Mouse (Mus musculus): ENCODE data around the gene Gmppb. TPM values are rescaled to one million over a fixed set of nuclear protein-coding genes. Genes with fewer than 3 reads are reported as not detected.
A peak's percentile ranks its signal among the peaks of the same experiment; 100 is the strongest.

Gene Gmppb
- total RNA-seq, 4 experiments from 2014 or later: 4.3 to 6.2 (median 4.8) TPM

DNA sequence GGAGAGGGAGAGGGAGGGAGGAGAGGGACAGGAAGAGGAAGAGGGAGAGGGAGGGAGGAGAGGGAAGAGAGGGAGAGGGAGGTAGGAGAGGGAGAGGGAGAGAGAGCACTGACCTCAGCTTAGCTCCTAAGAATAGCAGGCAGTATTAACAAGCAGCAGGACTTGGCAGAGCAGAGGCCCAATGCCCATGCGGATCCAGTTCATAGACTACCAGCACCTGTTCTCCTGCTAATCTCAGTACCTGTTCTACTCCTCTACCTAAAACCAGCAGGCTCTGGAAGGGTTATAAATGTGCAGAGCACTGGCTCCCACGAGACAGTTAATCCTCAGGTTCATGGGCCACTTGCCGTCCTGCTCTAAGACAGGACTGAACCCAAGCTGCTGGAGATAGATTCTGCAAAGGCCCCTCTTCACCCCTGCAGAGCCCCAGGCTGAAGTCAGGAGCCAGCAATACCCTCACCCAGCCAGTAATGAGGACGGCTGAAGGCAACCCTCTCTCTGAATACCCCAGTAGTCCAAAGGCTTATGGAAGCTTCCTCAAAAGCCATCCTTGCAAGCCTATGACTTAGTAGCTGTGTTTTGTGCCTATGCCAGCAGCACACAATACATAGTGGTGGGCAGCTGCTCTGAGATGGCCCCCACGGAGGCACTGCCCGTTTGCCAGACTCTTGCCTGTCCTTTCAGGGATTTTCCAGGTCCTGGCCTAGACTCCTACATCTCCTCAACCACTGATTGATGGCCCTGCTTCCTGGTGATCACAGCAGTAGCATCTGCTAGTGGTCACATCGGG is 24.3 kb downstream of the Gmppb start:
- DNase-seq (ENCODE audit: low spot score in 2 of 2): peak; percentile 55 to 66

DNA sequence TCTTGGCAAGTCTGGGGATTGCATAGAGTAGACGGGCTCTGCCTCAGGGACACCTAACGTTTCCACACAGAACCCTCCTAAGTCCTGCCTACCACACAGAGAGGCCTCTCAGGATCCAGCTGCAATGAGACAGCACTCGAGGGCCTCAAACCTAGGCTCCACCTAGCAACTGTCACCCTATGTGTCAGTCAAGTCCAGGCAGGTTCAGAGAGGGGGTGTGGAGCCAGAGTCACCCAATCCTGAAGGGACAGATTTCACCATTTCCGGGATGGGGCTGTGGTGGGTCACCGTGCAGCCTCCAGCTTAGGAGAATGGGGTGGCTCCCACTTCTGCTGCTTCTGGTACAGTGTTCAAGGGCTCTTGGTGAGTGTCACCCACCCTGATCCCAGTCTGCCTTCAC is 31.1 kb downstream of the Gmppb start, which contains the start of gene Mst1:
Gene Mst1, plus strand, starts transcription at position 269 of the 400 bp plus-strand sequence.
- DNase-seq (ENCODE audit: low spot score in 2 of 2): no peak

DNA sequence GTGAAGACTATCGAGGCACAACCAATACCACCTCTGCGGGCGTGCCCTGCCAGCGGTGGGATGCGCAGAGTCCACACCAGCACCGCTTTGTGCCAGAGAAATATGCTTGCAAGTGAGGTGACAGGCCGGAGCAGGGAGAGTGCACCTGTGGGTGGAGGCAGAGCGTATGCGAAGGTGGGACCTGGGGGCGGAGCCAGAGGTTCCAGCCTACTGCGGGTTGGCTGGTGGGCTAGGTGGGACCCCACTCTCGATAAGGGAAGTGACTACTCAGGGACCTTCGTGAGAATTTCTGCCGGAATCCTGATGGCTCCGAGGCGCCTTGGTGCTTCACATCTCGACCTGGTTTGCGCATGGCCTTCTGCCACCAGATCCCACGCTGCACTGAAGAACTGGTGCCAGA is 33.5 kb downstream of the Gmppb start:
- no peak for DNase-seq (ENCODE audit: low spot score in 2 of 2)

DNA sequence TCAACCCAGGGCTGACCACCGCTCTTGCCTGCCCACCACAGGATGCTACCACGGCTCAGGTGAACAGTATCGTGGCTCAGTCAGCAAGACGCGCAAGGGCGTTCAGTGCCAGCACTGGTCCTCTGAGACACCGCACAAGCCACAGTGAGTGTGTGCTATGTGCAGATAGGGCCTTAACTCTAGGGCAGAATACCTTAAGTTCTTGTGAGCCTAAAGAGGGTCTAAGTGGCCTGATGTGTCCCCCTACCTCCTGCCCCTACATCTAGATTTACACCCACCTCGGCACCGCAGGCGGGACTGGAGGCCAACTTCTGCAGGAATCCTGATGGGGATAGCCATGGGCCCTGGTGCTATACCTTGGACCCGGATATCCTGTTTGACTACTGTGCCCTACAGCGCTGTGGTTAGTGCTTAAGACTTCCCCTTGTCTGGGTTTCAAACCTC is 34.0 kb downstream of the Gmppb start, which contains the start of gene Rnf123:
Gene Rnf123, minus strand, starts transcription at position 359 of the 444 bp plus-strand sequence.
- no peak for DNase-seq (ENCODE audit: low spot score in 2 of 2)

DNA sequence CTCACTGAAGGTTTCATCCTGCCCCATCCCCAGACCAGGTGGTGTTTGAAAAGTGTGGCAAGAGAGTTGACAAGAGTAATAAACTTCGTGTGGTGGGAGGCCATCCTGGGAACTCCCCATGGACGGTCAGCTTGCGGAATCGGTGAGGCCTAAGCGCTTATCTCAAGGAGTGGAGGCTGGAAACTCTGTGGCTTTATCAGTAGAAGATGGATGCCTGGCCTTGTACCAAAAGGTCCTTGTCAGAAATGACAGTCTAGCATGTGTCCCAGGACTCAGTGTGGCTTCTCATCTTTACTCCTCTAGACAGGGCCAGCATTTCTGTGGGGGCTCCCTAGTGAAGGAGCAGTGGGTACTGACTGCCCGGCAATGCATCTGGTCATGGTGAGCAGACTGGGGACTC is 34.5 kb downstream of the Gmppb start:
- no peak for DNase-seq (ENCODE audit: low spot score in 2 of 2)

DNA sequence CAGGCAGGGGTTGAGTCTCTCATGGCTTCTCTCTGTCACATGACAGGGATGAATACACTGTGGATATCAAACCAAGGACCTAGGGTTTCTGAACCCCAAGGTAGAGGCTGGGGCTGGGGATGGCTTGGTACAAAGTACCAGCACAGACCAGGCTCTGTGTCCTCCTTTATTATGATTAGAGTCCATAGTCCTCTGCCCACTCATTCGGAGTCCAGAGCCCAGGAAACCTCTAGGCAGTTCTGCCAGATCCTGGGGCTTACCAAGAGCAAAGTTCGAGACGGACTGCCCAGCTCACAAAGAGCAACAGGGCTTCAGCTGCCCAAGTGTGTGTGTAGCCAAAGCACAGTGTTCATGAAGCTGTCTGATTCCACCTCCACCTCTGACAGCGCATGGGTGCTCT is 36.2 kb downstream of the Gmppb start:
- no peak for DNase-seq (ENCODE audit: low spot score in 2 of 2)

DNA sequence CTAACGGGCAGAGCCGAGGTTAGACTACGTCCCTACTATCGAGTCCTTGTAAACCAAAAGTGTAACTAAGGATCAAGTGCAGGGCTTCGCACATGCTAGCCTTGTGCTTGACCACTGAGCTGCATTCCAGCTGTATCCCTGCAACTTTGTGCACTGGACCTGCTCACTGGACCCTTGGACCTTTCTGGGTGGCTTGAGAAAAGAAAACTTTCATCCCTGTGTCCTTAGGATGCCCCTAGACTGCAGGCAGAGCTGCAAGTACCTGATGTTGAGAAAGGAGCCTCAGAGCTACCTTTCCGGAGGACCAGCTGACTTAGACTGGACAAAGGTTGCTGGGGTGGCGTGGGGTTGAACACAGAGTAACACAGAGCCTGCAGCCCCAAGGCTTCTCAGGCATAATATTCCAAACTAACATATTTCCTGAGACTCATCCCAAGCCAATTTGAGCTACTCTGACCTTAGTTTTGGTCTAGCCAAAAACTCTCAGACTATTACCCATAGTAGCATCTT is 41.6 kb downstream of the Gmppb start:
- DNase-seq (ENCODE audit: low spot score in 2 of 2): no peak

DNA sequence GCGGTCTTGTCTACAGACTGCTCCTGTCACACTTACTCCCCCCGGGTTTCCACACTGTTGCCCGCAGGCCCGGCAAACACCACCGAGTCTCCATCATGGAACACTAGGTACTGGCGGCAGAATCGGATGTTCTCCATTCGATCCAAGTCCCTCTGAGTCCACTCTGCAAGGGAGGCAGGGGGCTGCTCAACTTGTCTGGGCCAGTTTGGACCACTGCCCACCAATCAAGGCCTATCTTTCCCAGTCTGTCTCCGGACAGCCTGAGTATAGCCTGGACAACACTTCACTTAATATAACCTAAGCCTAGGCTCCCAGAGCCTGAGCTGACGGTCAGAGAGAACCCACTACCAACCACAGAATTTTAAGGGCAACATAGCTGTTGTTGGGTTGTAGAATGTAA is 44.5 kb downstream of the Gmppb start:
- no peak for DNase-seq (ENCODE audit: low spot score in 2 of 2)

DNA sequence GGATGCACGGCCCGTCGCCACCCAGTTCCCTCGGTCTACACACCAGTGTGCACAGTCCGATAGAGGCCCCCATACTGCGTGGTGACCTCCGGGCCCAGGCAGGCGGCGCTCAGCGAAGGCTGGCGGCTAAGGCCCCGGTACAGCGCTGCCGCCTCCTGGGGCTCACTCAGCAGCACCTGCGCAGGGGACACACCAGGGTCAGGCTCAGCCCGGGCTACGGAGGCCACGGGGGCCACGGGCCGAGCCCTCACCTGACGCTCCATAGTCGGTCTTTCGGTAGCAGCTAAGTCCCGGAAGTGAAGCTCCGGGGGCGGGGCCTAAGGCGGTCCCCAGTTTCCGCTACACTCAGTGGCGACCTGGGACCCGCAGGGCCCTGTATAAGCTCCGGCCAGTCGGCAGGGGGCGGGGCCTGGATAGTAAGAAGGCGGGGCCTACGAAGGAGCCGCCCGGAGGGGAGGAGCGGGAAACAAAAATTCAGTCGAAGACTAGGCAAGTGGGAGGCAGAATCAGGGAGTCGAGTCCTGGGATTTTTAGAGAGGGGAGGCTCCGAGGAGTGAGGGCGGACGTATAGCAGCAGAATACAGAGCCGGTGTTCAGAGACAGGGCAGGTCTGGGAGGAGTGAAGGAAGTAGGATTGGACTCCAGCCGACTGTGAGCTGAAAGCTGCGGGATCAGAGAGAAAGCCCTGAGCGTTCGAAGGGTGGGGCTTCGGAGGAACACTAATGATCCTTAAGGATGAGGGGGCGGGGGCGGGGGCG is 45.3 kb downstream of the Gmppb start, which contains the start of gene Apeh:
Gene Apeh, minus strand, starts transcription at position 423 of the 758 bp plus-strand sequence.
- DNase-seq (ENCODE audit: low spot score in 2 of 2): peak; percentile 95

DNA sequence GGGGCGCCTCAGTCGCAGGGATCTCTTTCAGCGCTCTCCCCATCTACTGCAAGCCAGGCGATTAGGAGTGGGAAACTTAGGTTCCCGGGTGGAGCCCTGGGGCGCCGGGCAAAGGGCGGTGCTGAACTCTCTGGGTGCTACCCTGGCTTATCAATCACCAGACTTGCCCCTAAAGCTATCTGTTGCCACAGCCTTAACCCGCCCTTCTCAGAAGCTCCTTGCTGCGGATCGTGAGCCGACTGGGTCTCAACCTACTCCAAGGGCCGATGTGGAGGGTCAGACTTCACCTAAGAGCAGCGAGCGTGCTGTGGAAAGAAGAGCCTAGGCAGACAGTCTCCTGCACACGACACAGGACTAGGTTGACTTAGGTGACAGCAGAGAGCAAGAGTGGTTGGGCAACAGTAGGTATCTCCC is 46.0 kb downstream of the Gmppb start:
- DNase-seq (ENCODE audit: low spot score in 2 of 2): no peak

DNA sequence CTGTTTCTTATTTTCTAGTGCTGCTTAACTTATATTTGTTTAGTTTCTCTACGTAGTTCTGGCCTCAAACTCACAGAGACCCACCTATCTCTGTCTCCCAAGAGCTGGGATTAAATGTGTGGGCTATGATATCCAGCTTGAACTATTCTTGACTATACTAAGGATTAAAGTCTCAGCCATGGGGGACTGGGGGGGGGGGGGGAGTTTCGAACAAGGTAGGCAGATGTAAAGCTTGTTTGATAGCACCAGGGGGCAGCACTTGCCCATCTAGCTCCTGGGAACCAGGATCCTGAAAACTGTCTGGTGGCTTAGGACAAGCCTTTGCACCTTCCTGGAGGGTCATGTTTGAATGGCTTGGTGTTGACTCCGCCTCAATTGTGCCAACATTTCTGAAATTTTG is 46.5 kb downstream of the Gmppb start:
- no peak for DNase-seq (ENCODE audit: low spot score in 2 of 2)

DNA sequence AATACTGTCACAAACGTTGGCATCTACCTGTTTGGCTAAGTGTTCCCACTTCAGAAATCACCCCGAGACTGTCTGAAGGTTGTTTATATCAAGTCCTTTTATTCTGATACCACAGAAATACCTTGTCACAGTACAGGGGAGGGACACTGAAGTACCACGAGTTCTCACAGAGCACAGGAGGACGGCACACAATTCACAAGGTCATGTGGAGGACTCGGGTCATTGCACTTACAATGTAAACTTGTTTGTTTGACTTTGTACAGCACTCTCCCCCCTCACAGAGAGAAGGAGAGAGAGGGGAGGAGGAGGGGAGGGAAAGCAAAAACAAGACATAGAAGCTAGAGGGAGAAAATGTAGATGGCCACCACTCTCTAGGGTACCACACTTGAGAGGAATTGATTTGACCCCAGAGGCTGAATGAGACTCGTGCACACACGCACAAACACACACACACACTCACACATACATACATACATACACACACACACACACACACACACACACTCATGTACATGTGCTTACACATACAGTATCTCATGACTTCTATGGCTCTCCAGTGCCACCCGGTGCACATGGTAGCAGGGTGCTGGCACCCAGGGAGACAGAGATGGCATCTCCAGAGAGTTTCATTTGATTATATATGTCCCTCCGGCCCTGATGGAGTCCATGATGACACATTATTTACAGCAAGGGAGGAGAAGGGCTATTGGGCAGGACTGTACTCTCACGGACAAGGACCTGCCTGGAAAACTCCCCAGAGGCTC is 47.1 kb downstream of the Gmppb start:
- no peak for DNase-seq (ENCODE audit: low spot score in 2 of 2)

DNA sequence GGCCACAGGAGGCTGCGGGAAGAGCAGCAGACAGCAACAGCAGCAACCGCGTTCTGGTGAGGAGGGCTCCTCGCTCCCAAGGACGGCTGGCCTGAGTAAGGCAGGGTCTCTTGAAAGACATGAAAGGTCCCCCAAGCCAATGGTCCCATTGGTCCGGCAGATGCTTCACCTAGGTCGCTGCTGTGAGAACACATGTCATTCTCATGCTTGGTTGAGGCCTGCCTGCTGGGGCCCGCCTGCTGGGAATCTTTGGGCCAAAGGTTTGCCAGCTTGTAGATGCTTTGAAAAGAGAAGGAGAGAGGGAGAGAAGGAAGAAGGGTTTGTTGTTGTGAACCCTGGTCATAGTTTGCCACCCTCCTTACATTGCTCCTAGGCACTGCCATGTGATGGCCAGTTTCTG is 50.6 kb downstream of the Gmppb start:
- no peak for DNase-seq (ENCODE audit: low spot score in 2 of 2)

Small RNA genes lying within 50 kb of the gene (microRNA-seq; reads per million reads assigned to microRNA genes)
- gene Mir7088: not detected

Other genes starting within 250 kb of the Gmppb start
- 10 to 100 TPM; 17.3 to 20.0 (median 18.0) TPM for gene Rbm6, start 176.0 kb upstream of the Gmppb start, total RNA-seq (2022)
- gene Mon1a, start 161.1 kb upstream of the Gmppb start, total RNA-seq (2022): 10 to 100 TPM; 10.8 to 14.7 (median 11.9) TPM
- gene Mst1r, start 142.4 kb upstream of the Gmppb start, total RNA-seq (2022): 1 to 10 TPM in 1 of 4 experiments, under 1 TPM in 3; 0.43 to 1.4 (median 0.82) TPM
- gene Actl11, start 120.8 kb upstream of the Gmppb start, total RNA-seq (2022): not detected
- under 1 TPM; 0.20 to 0.46 (median 0.35) TPM for gene Camkv, start 113.6 kb upstream of the Gmppb start, total RNA-seq (2022)
- 1 to 10 TPM in 1 of 4 experiments, under 1 TPM in 3; 0.47 to 1.6 (median 0.57) TPM for gene Traip, start 99.1 kb upstream of the Gmppb start, total RNA-seq (2022)
- 1 to 10 TPM; 2.2 to 2.7 (median 2.5) TPM for gene Uba7, start 73.7 kb upstream of the Gmppb start, total RNA-seq (2022)
- not detected for gene Gm20661, start 66.2 kb upstream of the Gmppb start, total RNA-seq (2022)
- 1 to 10 TPM; 1.3 to 2.5 (median 2.0) TPM for gene Inka1, start 63.4 kb upstream of the Gmppb start, total RNA-seq (2022)
- not detected for gene Cdhr4, start 56.7 kb upstream of the Gmppb start, total RNA-seq (2022)
- 1 to 10 TPM in 3 of 4 experiments, not detected in 1; 1.3 to 1.9 (median 1.3) TPM for gene Gm20662, start 52.9 kb upstream of the Gmppb start, total RNA-seq (2022)
- gene Ip6k1, start 46.7 kb upstream of the Gmppb start, total RNA-seq (2022): 10 to 100 TPM; 19.7 to 22.9 (median 21.3) TPM
- gene Amigo3, start 3.9 kb downstream of the Gmppb start, total RNA-seq (2022): 1 to 10 TPM in 3 of 4 experiments, under 1 TPM in 1; 0.80 to 2.2 (median 1.5) TPM
- under 1 TPM in 1 of 4 experiments, not detected in 3; 0.40 TPM for gene Mst1, start 31.2 kb downstream of the Gmppb start, total RNA-seq (2022)
- 100 to 1,000 TPM; 137 to 185 (median 161) TPM for gene Rnf123, start 34.1 kb downstream of the Gmppb start, total RNA-seq (2022)
- gene Apeh, start 45.4 kb downstream of the Gmppb start, total RNA-seq (2022): 10 to 100 TPM; 29.4 to 43.5 (median 33.6) TPM
- gene Bsn, start 141.1 kb downstream of the Gmppb start, total RNA-seq (2022): under 1 TPM; 0.02 to 0.07 (median 0.04) TPM
- 100 to 1,000 TPM; 159 to 203 (median 172) TPM for gene Dag1, start 214.7 kb downstream of the Gmppb start, total RNA-seq (2022)
- 10 to 100 TPM in 3 of 4 experiments, 1 to 10 TPM in 1; 8.0 to 13.5 (median 12.4) TPM for gene Nicn1, start 241.2 kb downstream of the Gmppb start, total RNA-seq (2022)
- 1 to 10 TPM in 1 of 4 experiments, under 1 TPM in 3; 0.32 to 1.3 (median 0.54) TPM for gene Amt, start 247.6 kb downstream of the Gmppb start, total RNA-seq (2022)

Measured in gastrocnemius, adult 8-10 months (tissue).